ENCODE assay signal across 26 mouse cellular contexts in the genomic region with DNA sequence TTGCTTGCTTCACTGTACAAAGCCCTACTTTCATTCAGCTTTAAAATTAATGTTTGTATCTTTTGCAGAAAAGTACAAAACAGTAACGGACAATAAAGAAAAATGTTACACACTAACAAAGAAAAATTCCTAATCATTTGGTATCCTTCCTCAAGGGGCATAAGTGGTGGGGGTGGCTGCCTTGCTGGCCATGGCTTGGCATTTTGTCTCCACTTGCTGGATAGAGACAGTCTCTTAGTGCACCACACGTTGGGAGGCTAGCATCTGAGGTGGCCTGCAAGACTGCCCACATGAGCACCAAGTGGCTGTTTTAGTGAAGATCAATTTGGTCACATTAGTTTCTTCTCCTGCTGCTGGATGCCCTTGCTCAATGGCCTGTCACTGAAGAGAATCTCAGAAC.
"Had no signal": no experiment of that assay in that cellular context is flagged by ENCODE, and none has a peak within 500 bp of the region (broad histone marks: within the 10 kb centered on the region; RNA-seq: fewer than 3 reads in every experiment).

No protein-coding gene starts in this region.

- H3K27ac ChIP-seq: embryonic facial prominence, embryonic 10.5 days; embryonic facial prominence, embryonic 12.5 days; embryonic facial prominence, embryonic 13.5 days; embryonic facial prominence, embryonic 15.5 days; forebrain, embryonic 10.5 days; forebrain, embryonic 12.5 days; forebrain, embryonic 13.5 days; forebrain, embryonic 15.5 days; gastrocnemius, adult 2 months; heart, adult 2 months had no signal

- H3K9ac ChIP-seq: embryonic facial prominence, embryonic 12.5 days; embryonic facial prominence, embryonic 13.5 days; embryonic facial prominence, embryonic 15.5 days; forebrain, embryonic 12.5 days; forebrain, embryonic 13.5 days; forebrain, embryonic 15.5 days; forebrain, postnatal 0 days had no signal

- H3K4me2 ChIP-seq: embryonic facial prominence, embryonic 12.5 days; embryonic facial prominence, embryonic 13.5 days; embryonic facial prominence, embryonic 15.5 days; forebrain, embryonic 12.5 days; forebrain, embryonic 13.5 days; forebrain, embryonic 15.5 days had no signal

- H3K4me3 ChIP-seq: embryonic facial prominence, embryonic 10.5 days; embryonic facial prominence, embryonic 12.5 days; embryonic facial prominence, embryonic 13.5 days; embryonic facial prominence, embryonic 15.5 days; erythroblast, embryonic 14.5 days; forebrain, embryonic 10.5 days; forebrain, embryonic 12.5 days; forebrain, embryonic 13.5 days; forebrain, embryonic 15.5 days; gastrocnemius, adult 2 months; heart, adult 2 months had no signal

- H3K4me1 ChIP-seq: embryonic facial prominence, embryonic 12.5 days; embryonic facial prominence, embryonic 13.5 days; embryonic facial prominence, embryonic 15.5 days; forebrain, embryonic 13.5 days had no signal

- ATAC-seq: forebrain, embryonic 13.5 days; forebrain, embryonic 14.5 days; forebrain, embryonic 15.5 days; forebrain, embryonic 16.5 days; forebrain, postnatal 0 days had no signal

- H3K27me3 ChIP-seq: embryonic facial prominence, embryonic 12.5 days; embryonic facial prominence, embryonic 13.5 days; embryonic facial prominence, embryonic 15.5 days; forebrain, embryonic 12.5 days; forebrain, embryonic 13.5 days; forebrain, embryonic 15.5 days had no signal

- DNase-seq: cerebellum, adult 2 months; cerebellum, adult 8-10 months; cerebellum, adult 9-10 months; cerebellum, adult 9-11 months; cerebellum, postnatal 10 days; cerebellum, postnatal 14 days; cerebellum, postnatal 25 days; cerebellum, postnatal 36 days; forebrain, postnatal 0 days; gastrocnemius, adult 2 months; gastrocnemius, postnatal 10 days; gastrocnemius, postnatal 14 days; gastrocnemius, postnatal 25 days; gastrocnemius, postnatal 36 days; heart, adult 2 months had no signal

- H3K36me3 ChIP-seq: embryonic facial prominence, embryonic 10.5 days; embryonic facial prominence, embryonic 13.5 days; embryonic facial prominence, embryonic 15.5 days; forebrain, embryonic 12.5 days; forebrain, embryonic 15.5 days had no signal

- H3K9me3 ChIP-seq: embryonic facial prominence, embryonic 12.5 days; embryonic facial prominence, embryonic 13.5 days; embryonic facial prominence, embryonic 15.5 days; forebrain, embryonic 13.5 days; forebrain, embryonic 15.5 days had no signal
